Mouse (Mus musculus) ES-Bruce4 (cell line): ENCODE measurements around the gene 9230102O04Rik.

Source experiments
- CTCF ChIP-seq: IDR thresholded peaks from one replicate; pipeline ENCODE4 v1.8.1; 2011; ENCODE audit warnings: low read depth, low read length
- POLR2A ChIP-seq: IDR thresholded peaks from one replicate; pipeline ENCODE4 v1.8.1; 2011; ENCODE audit warnings: low read length; ENCODE audit not compliant: insufficient read depth

DNA sequence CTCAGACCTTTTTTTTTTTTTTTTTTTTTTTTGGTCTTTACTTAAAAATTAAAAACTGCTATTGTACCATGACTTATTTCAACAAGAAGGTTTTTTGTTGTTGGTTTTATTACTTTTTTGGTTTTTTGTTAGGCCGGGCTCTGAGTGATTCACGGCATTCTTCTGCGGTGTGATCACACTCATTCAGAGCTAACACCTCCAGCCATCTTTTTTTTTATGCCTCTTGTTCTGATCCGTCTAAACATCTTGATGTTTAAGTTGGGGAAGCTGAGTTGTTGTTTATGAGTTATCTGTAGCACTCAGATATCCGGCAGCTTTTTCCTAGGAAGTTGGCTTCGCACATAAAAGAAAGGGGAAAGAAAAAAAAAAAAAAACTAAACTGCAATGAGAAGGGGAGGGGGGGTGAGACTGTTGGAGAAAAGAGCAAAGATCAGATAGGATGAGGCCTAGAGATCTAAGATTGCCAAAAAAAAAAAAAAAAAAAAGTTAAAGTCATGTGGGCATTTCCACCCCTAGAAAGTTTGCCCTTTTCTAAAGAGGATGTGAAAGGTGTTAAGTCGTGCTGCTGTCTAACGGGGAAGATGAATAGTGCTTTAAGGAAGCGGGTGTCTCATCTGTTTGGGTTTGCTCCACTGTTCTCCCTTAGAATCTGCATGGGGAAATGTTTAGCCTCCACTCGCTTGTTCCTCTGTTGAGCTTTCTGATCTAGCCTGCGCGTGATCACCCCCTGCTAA is 22.1 kb downstream of the 9230102O04Rik start:
- TF ChIP-seq CTCF: no peak
- TF ChIP-seq POLR2A: no peak
